Mouse (Mus musculus): ENCODE data around the gene Svopl. TPM values are rescaled to one million over a fixed set of nuclear protein-coding genes. Genes with fewer than 3 reads are reported as not detected.
A peak's percentile ranks its signal among the peaks of the same experiment; 100 is the strongest.

Svopl gene
- polyA plus RNA-seq (2012; rRNA removed), result 13.5 and 14.3 TPM in 2 replicates

DNA sequence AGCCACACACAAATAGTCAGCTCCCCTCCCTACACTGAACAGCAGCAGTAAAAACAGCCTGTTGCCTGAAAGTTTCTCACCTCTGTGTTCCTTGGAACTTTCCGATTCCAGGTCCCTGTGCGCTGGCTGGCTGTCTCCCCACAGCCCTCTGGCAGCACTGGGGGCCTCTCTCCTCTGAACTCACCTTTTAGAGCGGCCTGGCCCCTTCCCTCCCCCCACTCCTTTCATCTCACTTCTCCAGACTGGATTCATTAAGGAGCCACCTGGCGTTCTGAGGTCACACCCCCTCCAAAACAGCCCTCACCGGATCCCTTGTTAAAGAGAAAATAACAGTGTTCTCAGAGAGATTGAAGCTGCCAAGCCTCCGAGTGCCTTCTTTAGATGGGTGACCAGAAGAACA is at the start of gene Svopl:
Gene Svopl (minus strand): TSS at position 159 of the 400 bp plus-strand sequence.
- Histone ChIP-seq H3K27me3 (replicated peaks; ENCODE audit: control insufficient read depth, insufficient read depth, low read length) (no peaks in the 10 kb centered on the region), H3K27ac (ENCODE audit: insufficient read depth, low read depth, low read length) (no peak within 1 kb of the TSS), H3K36me3 (ENCODE audit: control insufficient read depth, insufficient read depth, low read length) (no peaks in the 10 kb centered on the region), H3K4me1 (ENCODE audit: control insufficient read depth, insufficient read depth, low read length) (0 out of 2 replicates have a peak, but pooled peaks cover 2% of the 10 kb centered on the region), H3K4me3 (ENCODE audit: insufficient read depth, low read depth, low read length) (no peak within 1 kb of the TSS)
- TF ChIP-seq POLR2A (IDR thresholded peaks at IDR 0.05; ENCODE audit: low read depth, low read length) (no peak), CTCF (conservative IDR thresholded peaks at IDR 0.05; ENCODE audit: insufficient read depth, insufficient read length, low read depth, low read length) (no peak)
- 63% methylated on average over 6 of the region's 6 CpGs for WGBS
- no peak for DNase-seq

- H3K36me3 ChIP-seq (ENCODE audit: control insufficient read depth, insufficient read depth, low read length), result peaks cover 7% of the 10 kb centered on the region; the same call in 1 of the 2 replicates
- DNase-seq, result no peak
- 86% methylated on average over 10 of the region's 10 CpGs for WGBS
These were observed 47.9 kb upstream of the Svopl start for GRCm38 (mm10) chr6:38094701-38095100.

GRCm38 (mm10) chr6:38092539-38092938 is 45.7 kb upstream of the Svopl start:
- no peaks in the 10 kb centered on the region for H3K27me3 ChIP-seq (replicated peaks; ENCODE audit: control insufficient read depth, insufficient read depth, low read length)
- H3K36me3 ChIP-seq (ENCODE audit: control insufficient read depth, insufficient read depth, low read length), result peaks cover 10% of the 10 kb centered on the region
- no peak for DNase-seq
- 95% methylated on average over 8 of the region's 8 CpGs for WGBS
- H3K4me1 ChIP-seq (ENCODE audit: control insufficient read depth, insufficient read depth, low read length), result no peaks in the 10 kb centered on the region
- no peak overlapping the region for H3K4me3 ChIP-seq (ENCODE audit: insufficient read depth, low read depth, low read length)
- TF ChIP-seq CTCF (conservative IDR thresholded peaks at IDR 0.05; ENCODE audit: insufficient read depth, insufficient read length, low read depth, low read length), result no peak
- no peak for TF ChIP-seq POLR2A (IDR thresholded peaks at IDR 0.05; ENCODE audit: low read depth, low read length)
- H3K27ac ChIP-seq (ENCODE audit: insufficient read depth, low read depth, low read length), result no peak overlapping the region

More at GRCm38 (mm10) chr6:38094701-38095100, 47.9 kb upstream of the Svopl start:
- Histone ChIP-seq H3K27me3 (replicated peaks; ENCODE audit: control insufficient read depth, insufficient read depth, low read length) (no peaks in the 10 kb centered on the region), H3K4me1 (ENCODE audit: control insufficient read depth, insufficient read depth, low read length) (no peaks in the 10 kb centered on the region), H3K27ac (ENCODE audit: insufficient read depth, low read depth, low read length) (no peak overlapping the region), H3K4me3 (ENCODE audit: insufficient read depth, low read depth, low read length) (no peak overlapping the region)
- TF ChIP-seq POLR2A (IDR thresholded peaks at IDR 0.05; ENCODE audit: low read depth, low read length), result no peak
- no peak for TF ChIP-seq CTCF (conservative IDR thresholded peaks at IDR 0.05; ENCODE audit: insufficient read depth, insufficient read length, low read depth, low read length)

GRCm38 (mm10) chr6:38087242-38088026 is 40.6 kb upstream of the Svopl start:
- 72% methylated on average over 9 of the region's 9 CpGs for WGBS
- no peak for DNase-seq
- no peak overlapping the region for H3K4me3 ChIP-seq (ENCODE audit: insufficient read depth, low read depth, low read length)

GRCm38 (mm10) chr6:38083204-38083603 is 36.4 kb upstream of the Svopl start:
- H3K4me1 ChIP-seq (ENCODE audit: control insufficient read depth, insufficient read depth, low read length), result peaks cover 8% of the 10 kb centered on the region; the same call in 1 of the 2 replicates
- 64% methylated on average over 4 of the region's 4 CpGs for WGBS
- H3K27me3 ChIP-seq (replicated peaks; ENCODE audit: control insufficient read depth, insufficient read depth, low read length), result no peaks in the 10 kb centered on the region
- TF ChIP-seq POLR2A (IDR thresholded peaks at IDR 0.05; ENCODE audit: low read depth, low read length) (no peak), CTCF (conservative IDR thresholded peaks at IDR 0.05; ENCODE audit: insufficient read depth, insufficient read length, low read depth, low read length) (no peak)
- H3K36me3 ChIP-seq (ENCODE audit: control insufficient read depth, insufficient read depth, low read length), result peaks cover 16% of the 10 kb centered on the region
- no peak for DNase-seq
- no peak overlapping the region for H3K27ac ChIP-seq (ENCODE audit: insufficient read depth, low read depth, low read length)
- no peak overlapping the region for H3K4me3 ChIP-seq (ENCODE audit: insufficient read depth, low read depth, low read length)

More at GRCm38 (mm10) chr6:38087242-38088026, 40.6 kb upstream of the Svopl start:
- TF ChIP-seq CTCF (conservative IDR thresholded peaks at IDR 0.05; ENCODE audit: insufficient read depth, insufficient read length, low read depth, low read length) (no peak), POLR2A (IDR thresholded peaks at IDR 0.05; ENCODE audit: low read depth, low read length) (no peak)
- H3K4me1 ChIP-seq (ENCODE audit: control insufficient read depth, insufficient read depth, low read length), result no peaks in the 10 kb centered on the region; the same call in 1 of the 2 replicates
- no peak overlapping the region for H3K27ac ChIP-seq (ENCODE audit: insufficient read depth, low read depth, low read length)
- peaks cover 13% of the 10 kb centered on the region for H3K36me3 ChIP-seq (ENCODE audit: control insufficient read depth, insufficient read depth, low read length)
- H3K27me3 ChIP-seq (replicated peaks; ENCODE audit: control insufficient read depth, insufficient read depth, low read length), result no peaks in the 10 kb centered on the region

- TF ChIP-seq POLR2A (IDR thresholded peaks at IDR 0.05; ENCODE audit: low read depth, low read length), result no peak
- no peak for TF ChIP-seq CTCF (conservative IDR thresholded peaks at IDR 0.05; ENCODE audit: insufficient read depth, insufficient read length, low read depth, low read length)
- WGBS, result 31% methylated on average over 11 of the region's 11 CpGs
- Histone ChIP-seq H3K4me3 (ENCODE audit: insufficient read depth, low read depth, low read length) (no peak overlapping the region), H3K4me1 (ENCODE audit: control insufficient read depth, insufficient read depth, low read length) (peaks cover 8% of the 10 kb centered on the region; the same call in 1 of the 2 replicates), H3K27ac (ENCODE audit: insufficient read depth, low read depth, low read length) (peak overlapping the region; percentile 21; the same call in 1 of the 2 replicates), H3K27me3 (replicated peaks; ENCODE audit: control insufficient read depth, insufficient read depth, low read length) (no peaks in the 10 kb centered on the region), H3K36me3 (ENCODE audit: control insufficient read depth, insufficient read depth, low read length) (peaks cover 15% of the 10 kb centered on the region)
- DNase-seq, result peak; percentile 58
These were observed 35.0 kb upstream of the Svopl start for GRCm38 (mm10) chr6:38081727-38082341.

GRCm38 (mm10) chr6:38080364-38080763 is 33.6 kb upstream of the Svopl start:
- DNase-seq, result no peak
- no peak overlapping the region for H3K4me3 ChIP-seq (ENCODE audit: insufficient read depth, low read depth, low read length)
- no peak for TF ChIP-seq CTCF (conservative IDR thresholded peaks at IDR 0.05; ENCODE audit: insufficient read depth, insufficient read length, low read depth, low read length)
- TF ChIP-seq POLR2A (IDR thresholded peaks at IDR 0.05; ENCODE audit: low read depth, low read length), result no peak
- H3K27ac ChIP-seq (ENCODE audit: insufficient read depth, low read depth, low read length), result no peak overlapping the region
- 85% methylated on average over 4 of the region's 4 CpGs for WGBS
- H3K4me1 ChIP-seq (ENCODE audit: control insufficient read depth, insufficient read depth, low read length), result peaks cover 8% of the 10 kb centered on the region; the same call in 1 of the 2 replicates
- H3K36me3 ChIP-seq (ENCODE audit: control insufficient read depth, insufficient read depth, low read length), result peaks cover 18% of the 10 kb centered on the region
- H3K27me3 ChIP-seq (replicated peaks; ENCODE audit: control insufficient read depth, insufficient read depth, low read length), result no peaks in the 10 kb centered on the region
